Mouse (Mus musculus) brain, embryonic 14.5 days (tissue): ENCODE measurements around the gene Ubald2.

ENCODE experiments used
- CTCF ChIP-seq: fragments of 200-500 bp; IDR thresholded peaks from 2 replicates; pipeline ENCODE4 v1.5.1; 2012; ENCODE audit warnings: inconsistent platforms, mild to moderate bottlenecking, moderate library complexity, borderline replicate concordance; ENCODE audit not compliant: insufficient read depth, insufficient read length; ENCODE audit errors: extremely low read depth
- POLR2A ChIP-seq: fragments of 200-500 bp; IDR thresholded peaks from 2 replicates; pipeline ENCODE4 v1.6.1; 2012; ENCODE audit warnings: mild to moderate bottlenecking, inconsistent platforms, borderline replicate concordance; ENCODE audit not compliant: poor library complexity, insufficient read depth, insufficient read length, severe bottlenecking; ENCODE audit errors: extremely low read depth

- TF ChIP-seq POLR2A (no peak), CTCF (no peak)
These were observed 43.4 kb downstream of the Ubald2 start for GRCm38 (mm10) chr11:116477160-116477759.
